Mouse (Mus musculus): Measurements from ENCODE around the gene Smg5.
"Not testable (repeated sequence)": the region's sequence is repeated elsewhere in the genome, so short reads cannot be mapped to it uniquely, and the experiment has no call there.

Smg5 gene

DNA sequence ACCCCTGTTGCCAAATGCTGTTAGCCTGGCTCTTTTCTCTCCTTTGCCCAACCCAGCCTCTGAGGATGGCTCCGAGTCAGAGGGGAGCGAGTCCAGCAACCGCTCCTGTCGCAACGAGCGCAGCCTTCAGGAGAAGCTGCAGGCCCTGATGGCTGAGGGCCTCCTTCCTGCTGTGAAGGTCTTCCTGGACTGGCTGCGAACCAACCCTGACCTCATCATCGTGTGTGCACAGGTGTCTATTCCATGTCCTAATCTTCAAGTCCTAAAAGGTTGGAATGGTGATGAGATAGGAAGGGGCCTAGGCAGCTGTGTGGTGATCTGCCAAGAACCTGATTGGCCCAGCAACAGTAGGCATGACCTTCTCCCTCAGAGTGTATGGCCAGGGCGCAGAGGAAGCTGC lies 16.8 kb downstream of the Smg5 start:
- DNase-seq (ENCODE audit: low spot score in 2 of 2): no peak

DNA sequence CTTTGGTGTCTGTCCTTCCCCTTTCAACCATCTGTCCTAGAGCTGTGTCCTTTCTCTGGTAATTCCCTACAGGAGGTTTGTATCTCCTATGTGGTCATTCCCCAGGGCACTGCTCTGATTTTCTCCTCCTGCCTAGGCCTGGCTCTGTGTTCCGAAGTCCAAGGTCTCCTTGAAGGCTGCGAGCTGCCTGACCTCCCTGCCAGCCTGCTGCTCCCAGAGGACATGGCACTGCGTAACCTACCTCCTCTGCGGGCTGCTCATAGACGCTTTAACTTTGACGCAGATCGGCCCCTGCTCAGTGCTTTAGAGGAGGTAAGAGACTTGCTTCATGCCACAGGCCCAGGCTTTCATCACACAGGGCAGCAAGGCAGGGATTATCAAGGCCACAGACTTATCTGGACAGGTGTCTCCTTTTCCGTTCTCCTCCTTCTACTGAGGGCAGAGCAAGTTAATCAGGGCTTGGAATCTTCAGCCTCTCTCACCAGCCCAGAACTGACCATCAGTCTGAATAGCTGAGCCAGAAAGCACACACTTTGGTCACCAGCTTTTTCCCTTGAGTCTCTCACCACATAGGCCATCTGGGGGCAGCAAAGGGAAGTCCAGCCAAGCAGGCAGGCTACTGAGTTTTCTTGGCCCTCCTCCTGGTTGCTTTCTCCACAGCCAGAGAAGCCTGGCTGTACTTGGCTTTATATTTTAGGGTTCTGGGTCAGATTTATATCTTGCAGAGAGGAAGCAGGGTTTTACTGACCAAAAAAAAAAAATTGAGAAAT lies 18.5 kb downstream of the Smg5 start:
- DNase-seq (ENCODE audit: low spot score in 2 of 2): no peak

DNA sequence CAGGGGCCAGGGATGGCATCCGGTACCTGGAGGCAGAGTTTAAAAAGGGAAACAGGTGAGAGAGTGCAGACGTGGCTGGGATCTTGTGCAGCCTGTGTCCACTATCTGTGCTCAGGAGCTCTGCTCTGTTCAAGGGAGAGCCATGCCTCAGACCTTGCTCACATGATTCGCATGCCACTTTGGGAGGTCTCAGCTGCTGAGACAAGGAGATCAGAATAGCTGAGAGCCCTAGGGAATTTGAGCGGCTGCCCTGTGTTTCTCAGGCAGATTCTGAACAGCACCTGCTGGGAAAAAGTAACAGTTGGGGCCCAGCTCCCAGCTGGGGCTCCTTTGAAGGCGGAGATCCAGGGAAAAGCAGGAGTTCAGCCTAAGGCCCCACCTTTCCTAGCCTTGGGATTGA lies 23.5 kb downstream of the Smg5 start:
- no peak for DNase-seq (ENCODE audit: low spot score in 2 of 2)

DNA sequence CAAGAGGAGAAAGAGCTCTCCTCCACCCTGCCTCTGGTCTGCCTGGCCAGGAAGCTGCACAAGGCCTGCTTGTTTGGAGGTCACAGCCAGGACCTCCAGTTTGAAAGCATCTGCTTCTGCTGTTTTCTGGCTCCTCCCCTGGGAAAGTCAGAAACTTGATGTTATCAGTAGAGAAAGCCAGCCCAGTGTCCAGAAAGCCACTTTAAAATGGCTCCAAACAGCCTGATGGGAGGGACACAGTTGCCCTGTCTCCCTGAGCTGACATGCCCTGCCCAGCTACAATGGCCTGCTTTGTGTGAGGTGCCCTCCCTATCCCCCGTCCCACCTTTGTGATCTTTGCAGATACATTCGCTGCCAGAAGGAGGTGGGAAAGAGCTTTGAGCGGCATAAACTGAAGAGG lies 23.9 kb downstream of the Smg5 start:
- no peak for DNase-seq (ENCODE audit: low spot score in 2 of 2)

DNA sequence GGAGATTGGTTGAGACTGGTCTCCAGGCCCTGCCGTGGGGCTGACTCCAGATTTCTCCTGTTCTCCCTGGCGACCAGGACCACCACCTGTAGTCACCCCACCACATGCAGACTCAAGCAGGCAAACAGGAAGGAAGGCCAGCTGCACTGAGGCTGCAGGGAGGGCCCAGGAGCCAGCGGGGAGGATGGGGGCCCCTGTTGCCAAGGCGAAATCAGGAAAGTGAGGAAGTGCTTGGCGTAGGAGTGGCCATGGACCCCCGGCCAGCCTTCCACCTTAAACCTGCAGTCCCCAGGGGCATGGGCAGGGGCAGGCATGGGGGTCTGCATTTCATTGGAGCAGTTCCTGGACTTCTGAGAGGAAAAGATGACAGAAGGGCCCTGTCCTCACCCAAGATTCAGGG lies 25.0 kb downstream of the Smg5 start:
- DNase-seq (ENCODE audit: low spot score in 2 of 2): no peak

DNA sequence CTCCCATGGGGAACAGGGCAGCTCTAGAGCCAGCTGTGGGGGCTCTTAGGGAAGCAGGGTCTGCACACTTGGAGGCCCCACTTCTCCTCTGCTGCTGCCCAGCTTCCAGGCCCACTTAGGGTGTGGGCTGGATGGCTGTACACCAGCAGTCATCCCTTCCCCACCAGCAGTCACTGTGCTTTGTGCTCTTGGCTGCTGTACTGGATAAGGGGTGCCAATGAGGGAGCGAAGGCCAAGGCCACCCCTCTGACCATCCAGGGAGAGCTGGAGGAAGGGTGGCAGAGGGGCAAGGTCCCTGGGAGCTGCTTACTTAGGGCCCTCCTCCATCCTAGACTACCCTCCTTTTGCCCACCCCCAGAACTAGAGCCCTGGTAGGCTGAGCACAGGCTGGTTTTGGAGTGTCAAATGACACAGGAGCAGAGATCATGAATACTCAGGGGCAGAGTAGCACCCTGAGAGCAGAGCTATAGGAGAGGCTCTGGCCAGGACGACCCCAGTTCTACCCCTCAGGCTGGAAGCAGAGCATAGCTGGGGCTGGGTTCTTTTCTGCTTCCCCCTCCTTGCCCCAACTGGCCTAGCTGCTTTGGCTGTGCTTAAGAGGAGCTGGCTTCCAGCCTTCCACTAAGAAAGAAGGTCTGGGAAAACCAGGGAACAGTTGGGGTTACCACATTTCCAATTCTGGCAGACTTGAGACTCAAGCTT lies 25.7 kb downstream of the Smg5 start:
- DNase-seq (ENCODE audit: low spot score in 2 of 2): no peak

DNA sequence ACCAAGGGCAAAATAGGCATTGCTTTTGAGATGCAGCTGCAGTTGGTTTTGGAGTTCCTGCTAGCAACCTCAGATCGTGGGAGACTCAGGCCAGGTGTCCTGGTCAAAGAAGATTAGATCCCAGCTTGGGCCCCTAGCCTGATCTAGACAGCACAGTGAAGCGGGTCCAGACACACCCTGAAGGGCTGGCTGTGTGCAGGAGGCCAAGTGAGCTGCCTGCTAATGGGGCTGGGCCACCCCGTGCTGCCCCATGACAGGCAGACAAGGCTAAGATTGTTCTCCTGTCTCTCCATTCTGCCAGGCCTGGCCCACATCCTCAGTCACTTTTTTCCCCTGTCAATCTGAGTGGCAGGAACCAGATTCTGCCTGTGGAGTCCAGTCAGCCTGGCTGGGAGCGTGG lies 27.6 kb downstream of the Smg5 start:
- peak; percentile 68 to 77 for DNase-seq (ENCODE audit: low spot score in 2 of 2)

DNA sequence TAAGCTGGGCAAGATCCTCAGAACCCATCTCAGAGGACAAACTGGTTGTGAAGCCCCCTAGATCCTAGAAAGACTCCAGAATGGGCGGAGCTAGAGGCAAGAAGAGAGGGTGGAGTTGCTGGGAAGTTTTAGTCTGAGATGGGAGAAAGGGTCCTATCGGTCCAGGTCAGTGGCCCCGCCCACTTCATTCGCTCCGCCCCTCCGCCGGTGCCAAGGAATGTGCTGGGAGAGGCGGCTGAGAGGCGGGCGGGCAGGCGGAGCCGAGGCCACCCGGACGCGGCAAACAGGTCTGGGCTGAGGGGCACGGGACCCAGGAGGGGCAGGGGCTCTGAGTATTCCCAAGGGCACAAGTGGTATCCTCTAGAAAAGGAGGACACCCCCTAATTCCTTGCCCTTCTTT lies 28.3 kb downstream of the Smg5 start, which contains the start of gene Paqr6:
TSS of gene Paqr6 (plus strand) at position 248 of the 400 bp plus-strand sequence.
- DNase-seq (ENCODE audit: low spot score in 2 of 2): peak; percentile 90

DNA sequence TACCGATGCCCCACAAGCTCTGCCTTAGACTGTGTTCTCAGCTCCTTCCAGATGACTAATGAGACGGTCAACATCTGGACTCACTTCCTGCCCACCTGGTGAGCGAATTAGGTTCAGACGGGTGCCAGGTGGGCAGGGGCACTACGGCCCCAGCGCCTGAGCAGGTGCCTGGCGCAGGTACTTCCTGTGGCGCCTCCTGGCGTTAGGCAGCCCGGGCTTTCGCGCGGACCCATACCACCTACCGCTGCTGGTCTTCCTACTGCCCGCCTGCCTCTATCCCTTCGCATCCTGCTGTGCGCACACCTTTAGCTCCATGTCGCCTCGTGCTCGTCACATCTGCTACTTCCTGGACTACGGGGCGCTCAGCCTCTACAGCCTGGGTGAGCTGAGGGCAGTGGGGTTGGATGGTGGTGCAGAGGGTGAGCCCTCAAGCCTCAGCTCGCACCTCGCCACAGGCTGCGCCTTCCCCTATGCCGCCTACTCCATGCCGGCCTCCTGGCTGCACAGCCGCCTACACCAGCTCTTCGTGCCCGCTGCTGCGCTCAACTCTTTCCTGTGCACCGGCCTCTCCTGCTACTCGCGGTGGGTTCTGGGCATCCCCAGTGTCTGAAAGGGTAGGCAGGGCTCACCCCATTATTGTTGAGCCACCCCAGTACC lies 29.8 kb downstream of the Smg5 start:
- DNase-seq (ENCODE audit: low spot score in 2 of 2): peak in 1 of 2 experiments; percentile 68

DNA sequence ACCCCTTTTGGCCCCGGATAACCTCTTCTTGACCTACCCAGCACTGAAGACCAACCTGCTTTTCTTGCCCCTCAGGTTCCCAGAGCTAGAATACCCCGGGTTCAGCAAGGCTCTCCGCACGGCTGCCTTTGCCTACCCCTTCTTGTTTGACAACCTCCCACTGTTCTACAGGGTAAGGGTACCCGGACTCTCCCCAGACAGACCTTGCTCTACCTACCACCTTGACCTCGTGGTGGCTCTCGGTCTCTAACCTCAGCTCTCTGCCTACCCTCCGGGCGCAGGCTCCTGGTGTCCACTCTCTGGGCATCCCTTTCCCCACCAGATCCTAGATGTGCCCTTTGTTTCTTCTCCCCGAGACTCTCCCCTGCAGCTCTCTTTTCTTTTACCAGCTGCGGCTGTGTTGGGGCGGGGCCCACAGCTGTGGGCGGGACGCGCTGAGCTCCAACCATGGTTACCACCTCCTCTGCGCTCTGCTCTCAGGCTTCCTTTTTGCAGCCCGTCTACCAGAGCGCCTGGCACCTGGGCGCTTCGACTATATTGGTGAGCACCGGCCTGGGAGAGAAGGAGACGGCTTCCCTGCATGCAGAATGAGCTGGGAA lies 30.9 kb downstream of the Smg5 start:
- peak; percentile 65 to 80 for DNase-seq (ENCODE audit: low spot score in 2 of 2)

DNA sequence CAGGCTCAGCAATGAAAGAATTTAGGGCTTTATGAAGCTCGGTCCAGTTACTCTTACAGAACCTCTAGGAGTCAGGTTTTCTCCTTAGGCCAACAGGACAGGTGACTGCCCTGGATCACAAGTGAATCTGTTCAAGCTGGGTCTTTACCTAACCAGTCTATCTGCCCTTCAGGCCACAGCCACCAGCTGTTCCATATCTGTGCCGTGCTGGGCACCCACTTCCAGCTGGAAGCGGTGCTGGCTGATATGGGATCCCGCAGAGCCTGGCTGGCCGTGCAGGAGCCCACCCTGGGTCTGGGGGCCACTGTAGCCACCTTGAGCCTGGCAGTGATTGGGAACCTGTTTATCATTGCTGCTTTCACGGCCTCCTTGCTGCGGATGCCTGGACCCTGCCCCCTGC lies 31.5 kb downstream of the Smg5 start:
- not testable (repeated sequence) for DNase-seq (ENCODE audit: low spot score in 2 of 2)

DNA sequence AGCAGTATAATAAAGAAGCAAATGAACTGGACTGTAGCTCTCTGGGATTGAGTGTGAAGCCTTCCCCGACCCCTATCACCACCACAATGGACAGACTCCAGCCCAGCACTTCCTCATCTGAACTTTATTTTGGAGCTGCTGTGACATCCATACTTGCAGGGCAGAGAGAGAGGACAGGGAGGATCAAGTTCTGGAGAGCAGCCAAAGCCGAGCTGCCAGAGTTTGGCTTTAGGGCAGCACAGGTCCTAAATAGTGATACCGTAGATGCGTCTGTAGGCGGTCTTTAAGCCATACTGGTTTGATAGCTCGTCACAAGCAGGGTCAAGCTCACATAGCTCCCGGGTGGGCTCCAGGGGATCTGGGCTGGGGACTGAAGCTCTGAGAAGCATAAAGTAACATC lies 32.5 kb downstream of the Smg5 start:
- DNase-seq (ENCODE audit: low spot score in 2 of 2): not testable (repeated sequence)

DNA sequence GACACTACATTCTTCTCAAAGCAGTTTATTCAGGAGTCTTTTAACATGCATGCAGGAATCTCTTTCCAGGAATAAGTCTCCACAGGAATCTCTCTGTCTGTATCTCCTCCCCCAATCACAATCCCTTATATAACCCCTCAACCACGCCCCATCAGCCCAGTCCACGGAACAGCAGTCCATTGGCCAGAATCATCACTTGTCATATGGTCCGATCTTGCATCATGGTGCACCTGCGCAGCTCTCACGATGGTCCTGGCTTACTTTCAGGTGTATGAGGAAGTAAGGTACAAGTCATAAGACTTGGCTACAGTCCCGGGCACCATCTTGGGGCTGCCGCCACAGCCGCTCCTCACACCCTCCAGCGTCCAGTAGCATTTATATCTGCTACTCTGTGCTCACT lies 36.6 kb downstream of the Smg5 start, which contains the start of gene Bglap3:
TSS of gene Bglap3 (minus strand) at position 101 of the 400 bp plus-strand sequence.
- not testable (repeated sequence) for DNase-seq (ENCODE audit: low spot score in 2 of 2)

DNA sequence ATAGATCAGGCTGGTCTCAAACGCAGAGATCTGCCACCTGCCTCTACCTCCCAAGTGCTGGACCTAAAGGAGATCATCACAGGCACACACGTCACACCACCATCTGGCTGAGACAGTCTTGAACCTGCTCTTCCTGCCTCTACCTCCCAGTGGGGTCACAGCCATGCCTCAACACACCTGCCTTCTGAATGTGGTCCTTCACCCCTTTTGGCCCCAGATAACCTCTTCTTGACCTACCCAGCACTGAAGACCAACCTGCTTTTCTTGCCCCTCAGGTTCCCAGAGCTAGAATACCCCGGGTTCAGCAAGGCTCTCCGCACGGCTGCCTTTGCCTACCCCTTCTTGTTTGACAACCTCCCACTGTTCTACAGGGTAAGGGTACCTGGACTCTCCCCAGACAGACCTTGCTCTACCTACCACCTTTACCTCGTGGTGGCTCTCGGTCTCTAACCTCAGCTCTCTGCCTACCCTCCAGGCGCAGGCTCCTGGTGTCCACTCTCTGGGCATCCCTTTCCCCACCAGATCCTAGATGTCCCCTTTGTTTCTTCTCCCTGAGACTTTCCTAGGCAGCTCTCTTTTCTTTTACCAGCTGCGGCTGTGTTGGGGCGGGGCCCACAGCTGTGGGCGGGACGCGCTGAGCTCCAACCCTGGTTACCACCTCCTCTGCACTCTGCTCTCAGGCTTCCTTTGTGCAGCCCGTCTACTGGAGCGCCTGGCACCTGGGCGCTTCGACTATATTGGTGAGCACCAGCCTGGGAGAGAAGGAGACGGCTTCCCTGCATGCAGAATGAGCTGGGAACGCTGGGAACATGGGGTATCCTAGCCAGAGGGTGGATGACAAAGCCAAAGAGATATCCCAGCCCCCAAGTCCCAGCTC lies 39.9 kb downstream of the Smg5 start:
- not testable (repeated sequence) for DNase-seq (ENCODE audit: low spot score in 2 of 2)

DNA sequence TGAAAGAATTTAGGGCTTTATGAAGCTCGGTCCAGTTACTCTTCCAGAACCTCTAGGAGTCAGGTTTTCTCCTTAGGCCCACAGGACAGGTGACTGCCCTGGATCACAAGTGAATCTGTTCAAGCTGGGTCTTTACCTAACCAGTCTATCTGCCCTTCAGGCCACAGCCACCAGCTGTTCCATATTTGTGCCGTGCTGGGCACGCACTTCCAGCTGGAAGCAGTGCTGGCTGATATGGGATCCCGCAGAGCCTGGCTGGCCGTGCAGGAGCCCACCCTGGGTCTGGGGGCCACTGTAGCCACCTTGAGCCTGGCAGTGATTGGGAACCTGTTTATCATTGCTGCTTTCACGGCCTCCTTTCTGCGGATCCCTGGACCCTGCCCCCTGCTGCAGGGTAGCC lies 40.6 kb downstream of the Smg5 start:
- not testable (repeated sequence) for DNase-seq (ENCODE audit: low spot score in 2 of 2)

DNA sequence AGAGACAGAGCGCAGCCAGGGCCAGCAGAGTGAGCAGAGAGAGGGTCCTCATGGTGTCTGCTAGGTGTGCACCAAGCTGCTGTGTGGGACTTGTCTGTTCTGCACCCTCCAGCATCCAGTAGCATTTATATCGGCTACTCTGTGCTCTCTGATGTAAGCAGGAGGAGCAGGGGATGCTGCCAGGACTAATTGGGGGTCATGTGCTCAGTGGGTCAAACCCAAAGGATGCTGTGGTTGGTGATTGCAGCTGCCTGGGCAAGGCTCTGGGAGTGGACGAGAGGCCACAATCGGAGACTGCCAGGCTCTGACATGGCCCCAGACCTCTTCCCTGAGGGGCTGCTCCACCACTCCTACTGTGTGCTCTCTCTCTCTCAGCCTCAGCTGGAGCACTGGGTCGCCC lies 42.5 kb downstream of the Smg5 start, which contains the start of gene Bglap2:
TSS of gene Bglap2 (minus strand) at position 101 of the 400 bp plus-strand sequence.
- not testable (repeated sequence) for DNase-seq (ENCODE audit: low spot score in 2 of 2)

DNA sequence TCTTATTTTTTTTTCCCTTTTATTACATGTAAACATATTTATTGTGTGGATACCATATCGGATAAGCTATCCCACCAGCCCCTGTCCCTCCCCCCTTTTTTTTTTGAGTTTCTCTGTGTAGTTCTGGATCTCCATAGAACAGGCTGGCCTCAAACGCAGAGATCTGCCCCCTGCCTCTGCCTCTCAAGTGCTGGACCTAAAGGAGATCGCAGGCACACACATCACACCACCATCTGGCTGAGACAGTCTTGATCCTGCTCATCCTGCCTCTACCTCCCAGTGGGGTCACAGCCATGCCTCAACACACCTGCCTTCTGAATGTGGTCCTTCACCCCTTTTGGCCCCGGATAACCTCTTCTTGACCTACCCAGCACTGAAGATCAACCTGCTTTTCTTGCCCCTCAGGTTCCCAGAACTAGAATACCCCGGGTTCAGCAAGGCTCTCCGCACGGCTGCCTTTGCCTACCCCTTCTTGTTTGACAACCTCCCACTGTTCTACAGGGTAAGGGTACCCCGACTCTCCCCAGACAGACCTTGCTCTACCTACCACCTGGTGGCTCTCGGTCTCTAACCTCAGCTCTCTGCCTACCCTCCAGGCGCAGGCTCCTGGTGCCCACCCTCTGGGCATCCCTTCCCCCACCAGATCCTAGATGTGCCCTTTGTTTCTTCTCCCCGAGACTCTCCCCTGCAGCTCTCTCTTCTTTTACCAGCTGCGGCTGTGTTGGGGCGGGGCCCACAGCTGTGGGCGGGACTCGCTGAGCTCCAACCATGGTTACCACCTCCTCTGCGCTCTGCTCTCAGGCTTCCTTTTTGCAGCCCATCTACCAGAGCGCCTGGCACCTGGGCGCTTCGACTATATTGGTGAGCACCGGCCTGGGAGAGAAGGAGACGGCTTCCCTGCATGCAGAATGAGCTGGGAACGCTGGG lies 45.6 kb downstream of the Smg5 start:
- peak in 1 of 2 experiments; percentile 42 for DNase-seq (ENCODE audit: low spot score in 2 of 2)

DNA sequence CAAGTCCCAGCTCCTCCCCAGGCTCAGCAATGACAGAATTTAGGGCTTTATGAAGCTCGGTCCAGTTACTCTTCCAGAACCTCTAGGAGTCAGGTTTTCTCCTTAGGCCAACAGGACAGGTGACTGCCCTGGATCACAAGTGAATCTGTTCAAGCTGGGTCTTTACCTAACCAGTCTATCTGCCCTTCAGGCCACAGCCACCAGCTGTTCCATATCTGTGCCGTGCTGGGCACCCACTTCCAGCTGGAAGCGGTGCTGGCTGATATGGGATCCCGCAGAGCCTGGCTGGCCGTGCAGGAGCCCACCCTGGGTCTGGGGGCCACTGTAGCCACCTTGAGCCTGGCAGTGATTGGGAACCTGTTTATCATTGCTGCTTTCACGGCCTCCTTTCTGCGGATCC lies 46.3 kb downstream of the Smg5 start:
- DNase-seq (ENCODE audit: low spot score in 2 of 2): not testable (repeated sequence)

DNA sequence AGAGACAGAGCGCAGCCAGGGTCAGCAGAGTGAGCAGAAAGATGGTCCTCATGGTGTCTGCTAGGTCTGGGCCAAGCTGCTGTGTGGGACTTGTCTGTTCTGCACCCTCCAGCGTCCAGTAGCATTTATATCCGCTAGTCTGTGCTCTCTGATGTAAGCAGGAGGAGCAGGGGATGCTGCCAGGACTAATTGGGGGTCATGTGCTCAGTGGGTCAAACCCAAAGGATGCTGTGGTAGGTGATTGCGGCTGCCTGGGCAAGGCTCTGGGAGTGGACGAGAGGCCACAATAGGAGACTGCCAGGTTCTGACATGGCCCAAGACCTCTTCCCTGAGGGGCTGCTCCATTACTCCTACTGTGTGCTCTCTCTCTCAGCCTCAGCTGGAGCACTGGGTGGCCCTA lies 48.3 kb downstream of the Smg5 start, which contains the start of gene Bglap:
TSS of gene Bglap (minus strand) at position 101 of the 400 bp plus-strand sequence.
- no peak for DNase-seq (ENCODE audit: low spot score in 2 of 2)

All from spleen, postnatal 4 days (tissue).